ENCODE assay signal across 18 mouse cellular contexts in genomic region chr3:103984556-103984955, GRCm38 (mm10).
"Had no signal": no experiment of that assay in that cellular context is flagged by ENCODE, and none has a peak within 500 bp of the region (broad histone marks: within the 10 kb centered on the region; RNA-seq: fewer than 3 reads in every experiment).

No protein-coding gene starts in this region.

- DNase-seq: lung, adult 18-20 months; lung, embryonic 14.5 days; lung, postnatal 10 days; lung, postnatal 4 days; midbrain, embryonic 14.5 days; retina, postnatal 1 day; right cerebral cortex, adult 18-20 months; right cerebral cortex, postnatal 25 days; right cerebral cortex, postnatal 4 days; spleen, adult 18-20 months; thymus, adult 18-20 months; thymus, postnatal 14 days; thymus, postnatal 36 days had no signal

- H3K9ac ChIP-seq: lung, embryonic 14.5 days; midbrain, embryonic 12.5 days; neural tube, embryonic 13.5 days; neural tube, embryonic 15.5 days had no signal

- H3K4me3 ChIP-seq: midbrain, embryonic 10.5 days; midbrain, embryonic 12.5 days; myocyte; neural tube, embryonic 13.5 days; neural tube, embryonic 15.5 days had no signal

- H3K27ac ChIP-seq: midbrain, embryonic 10.5 days; midbrain, embryonic 12.5 days; neural tube, embryonic 13.5 days; neural tube, embryonic 15.5 days had no signal

- H3K4me1 ChIP-seq: midbrain, embryonic 10.5 days; midbrain, embryonic 12.5 days; neural tube, embryonic 13.5 days; neural tube, embryonic 15.5 days had no signal

- H3K27me3 ChIP-seq: midbrain, embryonic 12.5 days; neural tube, embryonic 13.5 days; neural tube, embryonic 15.5 days had no signal
